Mouse (Mus musculus): ENCODE measurements around the gene Hsf3. TPM values are rescaled to one million over a fixed set of nuclear protein-coding genes. Genes with fewer than 3 reads are reported as not detected.
"Not testable (repeated sequence)": the region's sequence is repeated elsewhere in the genome, so short reads cannot be mapped to it uniquely, and the experiment has no call there.

Hsf3 gene
- 0.11 TPM in 1 of 2 replicates, not detected in the other for polyA plus RNA-seq (2014; fragmentation: Nextera tagmentation; extraction: Ambion mirVana)

- DNase-seq (ENCODE audit: low spot score) (no peak), ATAC-seq (ENCODE audit: low FRiP score) (no peak)
- WGBS, result 19% methylated on average over 9 of the region's 9 CpGs
- no peak within 1 kb of the TSS for H3K9ac ChIP-seq
- H3K4me1 ChIP-seq (replicated peaks; ENCODE audit: control insufficient read depth, insufficient read depth, low read length), result no peaks in the 10 kb centered on the region
- H3K9me3 ChIP-seq (ENCODE audit: control insufficient read depth, low read length), result no peaks in the 10 kb centered on the region
- no peak within 1 kb of the TSS for H3K27ac ChIP-seq
- peak within 1 kb of the TSS; percentile 9; the same call in 1 of the 2 replicates for H3K4me3 ChIP-seq (replicated peaks; ENCODE audit: low read length)
- no peaks in the 10 kb centered on the region for H3K36me3 ChIP-seq (replicated peaks; ENCODE audit: control insufficient read depth, insufficient read depth)
- H3K4me2 ChIP-seq (replicated peaks), result peak within 1 kb of the TSS; percentile 29
- H3K27me3 ChIP-seq (ENCODE audit: control insufficient read depth, insufficient read depth, low read length), result no peaks in the 10 kb centered on the region
Observed at GRCm38 (mm10) chrX:96456201-96456963, at the start of gene Hsf3. Gene Hsf3 (minus strand): TSS chrX:96456294.

GRCm38 (mm10) chrX:96501580-96501979 is 45.5 kb upstream of the Hsf3 start:
- Histone ChIP-seq H3K4me3 (replicated peaks; ENCODE audit: low read length) (no peak overlapping the region), H3K4me1 (replicated peaks; ENCODE audit: control insufficient read depth, insufficient read depth, low read length) (no peaks in the 10 kb centered on the region), H3K27ac (no peak overlapping the region), H3K4me2 (replicated peaks) (no peak overlapping the region), H3K9ac (no peak overlapping the region), H3K27me3 (ENCODE audit: control insufficient read depth, insufficient read depth, low read length) (no peaks in the 10 kb centered on the region), H3K9me3 (ENCODE audit: control insufficient read depth, low read length) (no peaks in the 10 kb centered on the region), H3K36me3 (replicated peaks; ENCODE audit: control insufficient read depth, insufficient read depth) (no peaks in the 10 kb centered on the region)
- WGBS, result 60% methylated on average over 1 of the region's 1 CpGs
- ATAC-seq (ENCODE audit: low FRiP score) (no peak), DNase-seq (ENCODE audit: low spot score) (peak; percentile 29)

GRCm38 (mm10) chrX:96455149-96455548 is 945 bp downstream of the Hsf3 start, which contains the start of gene Heph:
Gene Heph (plus strand): TSS chrX:96455359.
- no peak within 1 kb of the TSS for H3K27ac ChIP-seq
- no peak within 1 kb of the TSS for H3K4me3 ChIP-seq (replicated peaks; ENCODE audit: low read length)
- no peaks in the 10 kb centered on the region for H3K4me1 ChIP-seq (replicated peaks; ENCODE audit: control insufficient read depth, insufficient read depth, low read length)
- ATAC-seq (ENCODE audit: low FRiP score) (no peak), DNase-seq (ENCODE audit: low spot score) (no peak)
- no peaks in the 10 kb centered on the region for H3K36me3 ChIP-seq (replicated peaks; ENCODE audit: control insufficient read depth, insufficient read depth)
- H3K4me2 ChIP-seq (replicated peaks), result peak within 1 kb of the TSS; percentile 29
- H3K9ac ChIP-seq, result no peak within 1 kb of the TSS
- 68% methylated on average over 2 of the region's 2 CpGs for WGBS
- H3K9me3 ChIP-seq (ENCODE audit: control insufficient read depth, low read length), result no peaks in the 10 kb centered on the region
- H3K27me3 ChIP-seq (ENCODE audit: control insufficient read depth, insufficient read depth, low read length), result no peaks in the 10 kb centered on the region

- Histone ChIP-seq H3K27ac (no peak overlapping the region), H3K36me3 (replicated peaks; ENCODE audit: control insufficient read depth, insufficient read depth) (no peaks in the 10 kb centered on the region), H3K4me1 (replicated peaks; ENCODE audit: control insufficient read depth, insufficient read depth, low read length) (no peaks in the 10 kb centered on the region), H3K4me2 (replicated peaks) (no peak overlapping the region), H3K4me3 (replicated peaks; ENCODE audit: low read length) (no peak overlapping the region), H3K27me3 (ENCODE audit: control insufficient read depth, insufficient read depth, low read length) (no peaks in the 10 kb centered on the region), H3K9ac (no peak overlapping the region), H3K9me3 (ENCODE audit: control insufficient read depth, low read length) (no peaks in the 10 kb centered on the region)
- ATAC-seq (ENCODE audit: low FRiP score) (no peak), DNase-seq (ENCODE audit: low spot score) (no peak)
Observed at GRCm38 (mm10) chrX:96419383-96419782, 36.7 kb downstream of the Hsf3 start.

DNA sequence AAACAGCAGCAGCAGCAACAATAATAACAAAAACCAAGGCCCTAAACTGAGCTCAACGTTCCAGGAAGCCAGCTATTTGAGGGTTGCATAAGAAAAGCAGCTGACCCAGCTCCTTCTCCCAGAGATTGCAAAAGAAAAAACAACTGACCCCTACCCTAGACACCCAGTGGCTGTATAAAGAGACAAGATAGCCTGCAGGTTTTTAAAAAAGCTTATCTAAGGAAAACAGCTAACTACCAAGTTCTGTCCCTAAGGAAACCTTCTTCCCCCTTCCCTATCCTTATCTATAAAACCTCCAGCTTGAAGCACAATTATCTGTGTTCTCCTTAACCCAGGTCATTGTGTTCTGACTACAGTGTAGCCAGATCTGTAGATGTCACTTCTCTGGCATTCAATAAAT is 38.4 kb downstream of the Hsf3 start:
- ATAC-seq (ENCODE audit: low FRiP score), result no peak
- H3K4me3 ChIP-seq (replicated peaks; ENCODE audit: low read length), result no peak overlapping the region
- 42% methylated on average over 1 of the region's 1 CpGs for WGBS

DNA sequence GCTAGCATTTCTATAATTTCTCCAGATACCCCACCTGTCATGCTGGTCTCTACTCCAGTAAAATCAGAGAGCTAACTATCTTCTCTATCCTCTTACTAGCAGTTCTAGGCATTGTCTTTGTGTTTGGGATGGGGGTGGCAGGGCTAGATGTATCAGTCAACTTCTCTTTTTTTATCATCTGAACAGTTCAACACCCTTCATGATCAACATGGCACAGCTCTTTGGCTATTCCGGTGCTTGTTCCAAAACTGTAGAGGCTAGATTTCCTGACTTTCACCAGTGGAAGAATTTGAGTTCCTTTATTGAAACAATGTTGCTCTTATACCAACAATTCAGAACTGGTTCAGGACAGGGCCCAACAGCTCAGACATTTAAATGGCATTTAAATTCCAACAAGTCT is 39.1 kb downstream of the Hsf3 start:
- H3K27me3 ChIP-seq (ENCODE audit: control insufficient read depth, insufficient read depth, low read length), result no peaks in the 10 kb centered on the region
- no peak overlapping the region for H3K4me3 ChIP-seq (replicated peaks; ENCODE audit: low read length)
- H3K4me1 ChIP-seq (replicated peaks; ENCODE audit: control insufficient read depth, insufficient read depth, low read length), result no peaks in the 10 kb centered on the region
- no peaks in the 10 kb centered on the region for H3K36me3 ChIP-seq (replicated peaks; ENCODE audit: control insufficient read depth, insufficient read depth)
- H3K27ac ChIP-seq, result no peak overlapping the region
- no peak for ATAC-seq (ENCODE audit: low FRiP score)
- H3K9ac ChIP-seq, result no peak overlapping the region
- no peaks in the 10 kb centered on the region for H3K9me3 ChIP-seq (ENCODE audit: control insufficient read depth, low read length)
- H3K4me2 ChIP-seq (replicated peaks), result no peak overlapping the region
- DNase-seq (ENCODE audit: low spot score), result no peak
- WGBS, result 96% methylated on average over 1 of the region's 1 CpGs

More for the DNA sequence above, 38.4 kb downstream of the Hsf3 start:
- Histone ChIP-seq H3K36me3 (replicated peaks; ENCODE audit: control insufficient read depth, insufficient read depth) (no peaks in the 10 kb centered on the region), H3K4me2 (replicated peaks) (no peak overlapping the region), H3K9me3 (ENCODE audit: control insufficient read depth, low read length) (no peaks in the 10 kb centered on the region), H3K27me3 (ENCODE audit: control insufficient read depth, insufficient read depth, low read length) (no peaks in the 10 kb centered on the region), H3K9ac (no peak overlapping the region), H3K4me1 (replicated peaks; ENCODE audit: control insufficient read depth, insufficient read depth, low read length) (no peaks in the 10 kb centered on the region), H3K27ac (no peak overlapping the region)
- no peak for DNase-seq (ENCODE audit: low spot score)

DNA sequence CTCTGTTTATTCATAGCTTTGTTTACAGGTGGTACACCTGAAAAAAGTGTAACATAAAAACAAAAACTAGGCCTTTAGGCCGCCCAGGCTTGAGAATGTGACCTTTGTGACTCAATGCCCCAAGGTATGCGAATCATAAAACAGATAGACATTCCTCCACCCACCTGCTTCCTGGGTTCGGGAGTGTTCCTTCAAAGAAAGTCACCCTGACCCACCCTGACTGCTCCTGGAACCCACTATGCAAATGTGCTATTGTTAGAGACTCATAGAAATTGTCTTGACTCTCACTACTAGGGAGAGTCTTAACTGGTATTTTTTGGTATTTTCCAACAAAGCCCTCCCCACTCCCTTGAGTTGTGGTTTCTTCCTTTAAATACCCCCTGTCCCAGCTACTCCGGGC is 40.7 kb downstream of the Hsf3 start:
- H3K4me1 ChIP-seq (replicated peaks; ENCODE audit: control insufficient read depth, insufficient read depth, low read length); H3K4me2 ChIP-seq (replicated peaks); H3K9ac ChIP-seq; DNase-seq (ENCODE audit: low spot score); H3K9me3 ChIP-seq (ENCODE audit: control insufficient read depth, low read length); H3K27me3 ChIP-seq (ENCODE audit: control insufficient read depth, insufficient read depth, low read length); ATAC-seq (ENCODE audit: low FRiP score); H3K4me3 ChIP-seq (replicated peaks; ENCODE audit: low read length); H3K36me3 ChIP-seq (replicated peaks; ENCODE audit: control insufficient read depth, insufficient read depth); H3K27ac ChIP-seq: not testable (repeated sequence)
- WGBS, result 78% methylated on average over 4 of the region's 4 CpGs

- Histone ChIP-seq H3K27ac (no peak overlapping the region), H3K9me3 (ENCODE audit: control insufficient read depth, low read length) (no peaks in the 10 kb centered on the region), H3K27me3 (ENCODE audit: control insufficient read depth, insufficient read depth, low read length) (no peaks in the 10 kb centered on the region), H3K9ac (no peak overlapping the region), H3K4me2 (replicated peaks) (no peak overlapping the region), H3K36me3 (replicated peaks; ENCODE audit: control insufficient read depth, insufficient read depth) (no peaks in the 10 kb centered on the region), H3K4me3 (replicated peaks; ENCODE audit: low read length) (no peak overlapping the region), H3K4me1 (replicated peaks; ENCODE audit: control insufficient read depth, insufficient read depth, low read length) (no peaks in the 10 kb centered on the region)
- no peak for ATAC-seq (ENCODE audit: low FRiP score)
- DNase-seq (ENCODE audit: low spot score), result no peak
- 85% methylated on average over 2 of the region's 2 CpGs for WGBS
Observed at GRCm38 (mm10) chrX:96339108-96339507, 117.0 kb downstream of the Hsf3 start.

- no peaks in the 10 kb centered on the region for H3K27me3 ChIP-seq (ENCODE audit: control insufficient read depth, insufficient read depth, low read length)
- WGBS, result 52% methylated on average over 4 of the region's 4 CpGs
- no peak overlapping the region for H3K4me2 ChIP-seq (replicated peaks)
- no peaks in the 10 kb centered on the region for H3K9me3 ChIP-seq (ENCODE audit: control insufficient read depth, low read length)
- ATAC-seq (ENCODE audit: low FRiP score) (no peak), DNase-seq (ENCODE audit: low spot score) (no peak)
- H3K27ac ChIP-seq, result no peak overlapping the region
- H3K4me3 ChIP-seq (replicated peaks; ENCODE audit: low read length), result no peak overlapping the region
- H3K4me1 ChIP-seq (replicated peaks; ENCODE audit: control insufficient read depth, insufficient read depth, low read length), result no peaks in the 10 kb centered on the region
- H3K36me3 ChIP-seq (replicated peaks; ENCODE audit: control insufficient read depth, insufficient read depth), result no peaks in the 10 kb centered on the region
- H3K9ac ChIP-seq, result no peak overlapping the region
Observed at GRCm38 (mm10) chrX:96329764-96330163, 126.3 kb downstream of the Hsf3 start.

Data from hindbrain, embryonic 14.5 days (tissue).